Mouse (Mus musculus) mesoderm, embryonic 11.5 days (tissue): Measurements from ENCODE around the gene Trappc13.
A peak's percentile ranks its signal among the peaks of the same experiment; 100 is the strongest.

Experiments
- DNase-seq: peaks from one replicate; pipeline ENCODE4 v3.0.0-alpha.2; 2012; ENCODE audit warnings: low read depth, low spot score

The Trappc13 gene

DNA sequence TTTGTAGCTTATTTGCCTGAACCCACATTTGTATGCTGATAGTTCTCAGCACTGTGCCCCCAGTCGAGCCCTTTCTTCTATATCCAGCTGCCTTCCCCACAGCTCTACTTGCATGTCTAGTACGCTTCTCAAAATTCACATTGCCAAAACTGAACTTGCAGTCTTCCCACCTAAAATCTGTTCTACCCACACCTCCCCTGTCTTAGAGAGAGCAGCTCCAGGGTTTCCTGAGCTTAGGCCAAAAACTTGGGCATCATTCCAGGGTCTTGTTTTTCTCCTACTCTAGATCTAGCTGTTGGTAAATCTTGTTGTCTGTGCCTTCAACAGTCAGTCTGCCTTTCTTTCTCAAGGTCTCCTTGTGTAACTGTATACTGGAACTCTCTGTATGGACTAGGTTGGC, 63.4 kb downstream of the Trappc13 start:
- no peak for DNase-seq

DNA sequence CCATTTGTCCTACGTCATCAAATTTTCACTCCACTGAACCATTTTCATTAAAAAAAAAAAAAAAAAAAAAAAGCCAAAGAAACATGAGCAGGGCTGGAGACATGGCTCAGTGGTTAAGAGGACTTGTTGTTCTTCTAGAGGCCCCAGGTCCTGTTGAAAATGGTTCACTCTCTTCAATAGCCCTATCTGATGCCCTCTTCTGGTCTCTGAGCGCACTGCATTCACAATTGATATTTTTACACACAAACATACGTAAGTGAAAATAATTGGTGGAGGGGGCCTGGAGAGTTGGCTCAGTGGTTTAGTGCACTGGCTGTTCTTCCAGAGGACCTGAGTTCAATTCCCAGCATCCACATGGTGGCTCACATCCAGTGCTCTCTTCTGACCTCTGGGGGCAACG, 64.5 kb downstream of the Trappc13 start:
- no peak for DNase-seq

DNA sequence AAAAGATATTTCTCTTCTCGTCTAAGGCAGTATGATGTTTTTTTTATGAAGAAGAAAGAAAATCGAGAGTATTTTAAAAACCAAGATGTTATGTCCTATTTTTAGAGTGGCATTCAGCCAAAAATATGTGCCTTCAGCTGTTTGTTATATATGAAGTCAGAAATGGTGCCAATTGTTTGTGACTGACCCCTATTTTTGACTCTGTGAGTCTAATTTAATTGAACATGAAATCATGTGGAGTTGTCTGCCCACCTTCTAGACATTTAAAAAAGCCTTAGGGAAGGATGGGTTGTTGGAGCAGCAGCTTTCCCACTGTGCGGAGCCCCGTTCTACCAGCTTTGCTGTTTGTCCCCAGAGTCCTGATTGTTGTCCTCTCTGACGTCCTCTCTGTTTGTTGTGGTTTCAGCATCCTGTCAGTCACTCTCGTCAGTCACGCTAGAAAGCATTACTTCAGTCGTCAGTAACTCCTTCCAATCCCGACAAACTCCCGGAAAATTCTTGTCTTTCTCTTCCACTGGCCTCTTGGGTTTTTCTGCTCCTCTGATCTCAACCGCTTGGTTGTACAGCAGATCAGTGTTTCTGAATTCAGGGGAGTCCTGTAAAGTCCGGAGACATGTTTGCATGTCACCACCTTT, 65.9 kb downstream of the Trappc13 start:
- no peak for DNase-seq

DNA sequence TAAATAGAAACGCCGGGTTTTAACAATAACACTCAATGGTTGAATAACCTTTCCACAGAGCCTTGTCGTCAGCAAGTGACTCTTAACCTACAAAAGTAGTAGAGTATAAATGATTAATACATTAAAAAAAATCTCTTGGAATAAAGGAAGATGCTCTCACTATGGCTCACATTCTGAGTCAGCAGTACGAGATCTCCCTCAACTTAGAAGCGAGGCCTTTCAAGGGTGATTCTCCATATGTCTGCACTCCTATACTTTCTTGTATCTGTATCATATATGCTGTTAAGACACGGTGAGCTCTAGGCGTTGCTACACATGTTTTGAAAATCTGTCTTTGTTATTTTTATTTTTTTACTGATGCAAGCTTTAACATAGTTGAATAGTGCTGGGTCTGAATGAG, 67.7 kb downstream of the Trappc13 start:
- DNase-seq = no peak

DNA sequence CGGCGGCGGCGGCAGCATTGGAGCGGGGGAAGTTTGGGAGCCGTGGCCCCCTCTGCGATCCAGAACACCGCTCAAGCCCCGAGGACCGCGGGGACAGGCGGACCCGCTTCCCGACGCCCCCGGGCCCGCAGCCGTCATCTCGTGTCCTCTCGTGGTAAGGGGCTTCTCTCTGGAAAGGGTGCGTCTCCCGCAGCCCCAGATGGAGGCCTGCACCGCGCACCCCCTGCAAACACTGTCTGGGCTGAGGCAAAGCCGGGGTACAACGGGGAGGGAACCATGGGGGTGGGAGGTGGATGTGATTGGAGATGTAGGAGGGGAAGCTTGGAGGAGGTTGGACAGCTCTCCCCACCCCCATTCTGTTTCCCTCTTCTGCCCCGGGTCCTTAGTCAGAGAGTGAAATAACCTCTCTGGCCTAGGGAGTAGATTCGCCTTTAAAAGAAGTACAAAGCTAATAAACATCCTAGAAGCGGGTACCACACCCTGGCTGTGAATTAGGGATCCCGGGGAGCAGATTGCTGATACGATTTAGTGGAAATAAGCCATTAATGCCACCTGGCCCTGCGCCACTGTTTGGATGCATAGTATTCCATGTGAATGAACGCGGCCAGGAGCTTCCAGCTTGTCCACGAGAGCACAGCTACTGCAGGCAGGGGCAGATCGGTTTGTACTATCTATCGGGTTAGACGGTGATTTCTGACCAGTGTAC, 68.3 kb downstream of the Trappc13 start:
- DNase-seq = peak; percentile 54

DNA sequence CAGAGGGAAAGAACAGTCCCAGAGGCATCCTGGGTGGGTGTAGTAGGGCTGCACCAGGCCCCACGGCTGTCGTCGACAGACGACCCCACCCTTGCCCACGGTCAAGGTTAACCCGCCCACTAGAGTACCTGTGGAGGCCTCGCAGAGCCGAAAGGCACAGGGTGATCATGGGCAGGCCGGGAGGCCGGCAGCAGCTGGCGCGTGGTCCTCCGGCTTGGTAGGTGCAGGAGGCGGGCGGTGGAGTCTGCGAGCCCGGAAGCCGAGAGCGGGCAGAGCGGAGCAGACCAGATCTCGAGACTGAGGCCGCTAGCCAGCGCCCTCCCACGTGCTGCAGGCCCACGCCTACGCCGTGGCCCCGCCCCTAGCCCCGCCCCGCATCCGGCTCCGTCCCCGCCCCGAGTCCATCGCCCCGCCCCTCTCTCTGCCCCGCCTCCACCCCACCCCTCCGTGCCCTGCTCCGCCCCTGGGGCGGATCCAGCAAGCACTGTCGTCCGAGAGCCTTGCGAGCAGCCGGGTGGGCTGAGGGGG, 68.9 kb downstream of the Trappc13 start, which contains the start of the genes Nln and Sgtb:
Nln (minus strand) TSS at position 327 of the 528 bp plus-strand sequence.
Sgtb (plus strand) TSS at position 454 of the 528 bp plus-strand sequence.
- peak; percentile 91 for DNase-seq

DNA sequence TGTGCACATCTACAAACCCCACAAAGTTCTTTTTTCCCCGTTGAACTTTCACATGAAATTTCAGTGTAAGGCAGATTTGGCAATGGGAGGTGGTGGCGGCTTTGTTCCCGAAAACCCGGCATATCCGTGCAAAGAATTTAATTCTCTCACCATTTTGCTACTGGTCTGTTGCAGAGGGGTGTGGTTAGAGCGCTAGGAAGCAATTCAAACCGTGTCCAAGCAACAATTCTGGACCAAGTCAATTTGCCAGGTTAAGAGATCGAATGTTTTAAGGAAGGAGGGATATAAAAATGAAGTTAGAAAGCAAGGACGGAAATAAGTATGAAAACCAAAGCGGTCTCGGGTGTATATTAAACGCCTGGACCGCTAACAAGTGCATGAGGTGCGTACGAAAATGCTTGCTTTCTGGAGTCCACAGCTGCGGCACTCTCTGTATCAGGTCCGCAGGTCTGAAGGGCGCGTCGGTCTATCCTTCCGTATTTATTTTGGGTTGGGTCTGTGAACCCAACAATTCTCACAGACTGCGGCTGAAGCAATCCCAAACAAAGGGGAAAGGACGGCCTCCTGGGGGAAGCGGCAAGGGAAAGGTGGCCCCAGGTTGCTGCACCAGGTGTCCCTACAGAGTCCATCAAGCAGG, 69.5 kb downstream of the Trappc13 start:
- peak; percentile 20 for DNase-seq

DNA sequence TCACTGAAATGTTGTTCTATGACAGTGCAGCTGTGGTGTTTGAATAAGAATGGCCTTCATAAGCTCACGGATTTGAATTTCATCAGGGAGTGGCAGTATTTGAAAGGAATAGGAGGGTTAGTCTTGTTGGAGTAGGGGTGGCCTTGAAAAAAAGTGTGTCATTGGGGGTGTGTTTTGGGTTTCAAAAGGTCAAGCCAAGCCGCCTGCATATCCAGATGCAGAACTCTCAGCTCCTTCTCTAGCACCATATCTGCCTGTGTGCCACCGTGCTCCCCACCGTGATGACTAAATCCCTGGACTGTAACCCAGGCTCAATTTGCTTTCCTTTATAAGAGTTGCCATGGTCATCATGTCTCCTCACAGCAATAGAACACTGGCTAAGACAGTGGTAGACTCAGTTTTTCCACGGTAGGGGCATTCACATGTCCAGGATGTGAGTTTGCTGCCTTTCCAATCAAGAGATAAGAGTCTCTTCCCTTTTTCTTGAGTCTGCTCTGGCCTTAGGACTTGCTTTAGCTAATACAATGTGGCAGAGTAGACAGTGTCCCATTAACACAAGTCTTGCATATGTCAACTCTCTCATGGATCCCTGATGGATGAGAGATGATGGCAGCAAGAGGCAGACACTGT, 76.5 kb downstream of the Trappc13 start:
- DNase-seq = no peak

DNA sequence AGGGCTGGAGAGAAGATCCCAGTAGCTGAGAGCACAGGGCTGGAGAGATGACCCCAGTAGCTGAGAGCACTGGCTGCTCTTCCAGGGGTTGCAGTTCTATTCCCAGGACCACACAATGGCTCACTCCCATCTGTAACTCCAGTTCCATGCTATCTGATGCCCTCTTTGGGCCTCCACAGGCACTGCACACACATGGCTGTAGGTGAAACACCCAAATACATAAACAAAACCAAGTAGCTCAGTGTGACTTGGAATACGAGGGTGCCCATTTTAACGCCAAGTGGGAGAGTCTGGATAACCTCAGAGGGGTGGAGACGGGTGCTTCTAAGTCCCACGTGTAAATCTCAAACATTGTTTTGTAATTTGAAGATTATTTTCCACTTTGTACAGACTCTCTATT, 77.9 kb downstream of the Trappc13 start:
- DNase-seq = no peak

DNA sequence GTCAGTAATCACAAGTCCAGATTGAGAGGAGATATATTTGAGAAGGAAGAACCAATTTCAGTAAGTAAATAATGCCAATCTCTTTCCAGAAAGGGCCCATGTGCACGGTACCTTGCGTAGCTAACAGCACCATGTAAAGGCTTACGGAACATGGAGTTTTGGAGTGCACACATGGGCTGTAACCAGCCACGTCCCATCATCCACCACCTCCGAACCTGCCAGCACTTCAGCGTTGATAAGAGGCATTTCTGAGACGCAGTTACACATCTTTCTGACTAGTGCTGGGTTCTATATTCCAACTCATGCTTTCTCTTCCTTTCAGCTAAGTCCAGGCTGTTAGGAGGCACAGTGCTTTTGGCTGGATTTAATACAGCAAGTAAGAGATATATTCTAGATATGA, 81.1 kb downstream of the Trappc13 start:
- no peak for DNase-seq

DNA sequence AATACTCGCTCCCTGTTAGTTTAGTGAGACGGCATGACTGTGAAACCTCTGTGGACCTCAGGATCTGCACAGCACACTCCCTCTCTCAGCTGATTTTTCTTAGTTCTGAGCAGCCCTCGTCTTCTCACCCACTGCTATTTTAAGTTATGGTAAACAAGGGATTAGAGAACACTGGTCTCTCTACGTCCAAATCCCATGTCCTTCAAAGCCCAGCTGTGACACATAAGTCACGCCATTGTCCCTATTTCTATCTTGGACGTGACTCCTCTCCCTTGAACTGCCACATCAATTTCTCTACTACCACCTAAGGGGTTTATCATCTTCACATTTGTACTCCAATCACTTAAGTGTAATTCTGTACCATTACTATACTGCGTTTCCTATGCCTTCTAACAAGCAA, 82.3 kb downstream of the Trappc13 start:
- DNase-seq = no peak

DNA sequence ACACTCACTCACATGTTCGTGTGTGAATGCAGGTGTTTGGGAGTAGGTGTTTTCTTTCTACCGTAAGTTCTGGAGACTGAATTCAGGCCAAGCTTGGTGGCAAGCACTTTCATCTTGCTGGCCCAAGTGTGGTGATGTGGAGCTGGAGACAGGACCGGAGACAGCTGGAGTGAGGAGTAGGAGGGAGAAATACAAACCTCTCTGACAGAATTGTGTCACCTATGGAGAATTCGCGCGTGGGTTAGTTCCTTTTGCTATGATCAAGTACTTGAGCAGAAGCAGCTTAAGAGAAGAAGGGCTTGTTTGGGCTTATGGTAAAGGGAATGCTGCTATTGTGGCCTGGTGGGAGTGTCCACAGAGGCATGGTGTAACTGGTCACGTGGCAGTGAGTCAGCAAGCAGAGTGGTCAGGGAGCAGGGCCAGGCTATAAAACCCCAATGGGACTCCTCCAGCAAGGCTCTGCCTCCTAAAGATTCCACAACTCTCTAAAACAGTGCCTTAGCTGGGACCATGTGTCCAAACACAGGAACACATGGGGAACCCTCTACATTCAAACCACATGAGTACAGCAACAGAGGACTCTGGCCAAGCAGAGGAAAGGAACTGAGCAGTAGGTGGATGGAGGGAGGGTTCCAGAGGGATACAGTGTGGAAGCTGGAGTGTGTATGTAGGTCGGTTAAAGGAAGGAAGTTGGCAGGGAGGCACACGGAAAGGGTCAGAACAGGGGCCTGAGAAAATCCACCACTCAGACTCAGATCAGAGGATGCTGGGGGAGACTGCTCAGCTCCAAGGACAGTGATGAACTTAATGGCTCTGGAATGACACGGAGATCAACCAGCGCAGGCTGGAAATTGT, 83.5 kb downstream of the Trappc13 start:
- no peak for DNase-seq
